Mouse (Mus musculus) cerebellum, adult 2 months (tissue): ENCODE data around the gene Birc2. TPM values are rescaled to one million over a fixed set of nuclear protein-coding genes. Genes with fewer than 3 reads are reported as not detected.

ENCODE experiments used
- DNase-seq, 2 experiments: peaks; one replicate each; pipeline ENCODE4 v3.0.0; 2021
- H3K27ac ChIP-seq: fragments of 200-500 bp; 2 replicates; pipeline ENCODE4 v1.5.1; 2012; ENCODE audit warnings: low read length, control low read depth, inconsistent platforms; ENCODE audit not compliant: insufficient read depth
- H3K27me3 ChIP-seq: fragments of 200-500 bp; 2 replicates; pipeline ENCODE4 v1.6.1; 2012; ENCODE audit warnings: inconsistent platforms, mild to moderate bottlenecking, low read length, moderate library complexity; ENCODE audit not compliant: control insufficient read depth, insufficient read depth
- H3K4me1 ChIP-seq: fragments of 200-500 bp; 2 replicates; pipeline ENCODE4 v1.6.1; 2011; ENCODE audit warnings: low read length; ENCODE audit not compliant: control insufficient read depth, insufficient read depth
- H3K4me3 ChIP-seq: fragments of 200-500 bp; replicated peaks from 2 replicates; pipeline ENCODE3; 2011; ENCODE audit warnings: mild to moderate bottlenecking, low read depth, low read length, control low read depth; ENCODE audit not compliant: insufficient read depth
- CTCF ChIP-seq: fragments of 200-500 bp; IDR thresholded peaks from 2 replicates; pipeline ENCODE4 v1.5.1; 2011; ENCODE audit warnings: low read depth, mild to moderate bottlenecking, control low read depth, low read length, moderate library complexity, borderline replicate concordance; ENCODE audit not compliant: insufficient read depth
- POLR2A ChIP-seq: fragments of 200-500 bp; IDR thresholded peaks from 2 replicates; pipeline ENCODE4 v1.6.1; 2011; ENCODE audit warnings: low read length, control low read depth, borderline replicate concordance; ENCODE audit not compliant: insufficient read depth
- WGBS: fragments of 180-500 bp; shearing (Covaris S2); methylation state at CpG from one replicate; pipeline ENCODE4 v1.1.7; 2018; 5-methylcytosine and 5-hydroxymethylcytosine counted together
- polyA plus RNA-seq: library from polyadenylated mRNA; depleted of rRNA; stranded (reverse); fragments of >200 nt; gene quantifications from 2 replicates; pipeline ENCODE4 v1.2.3, GENCODE M21; 2012

Gene Birc2
- polyA plus RNA-seq, 1 experiment = 32.6 TPM

- H3K27me3 ChIP-seq = no peaks in the 10 kb centered on the region
- H3K27ac ChIP-seq = no peak overlapping the region
- no peak for TF ChIP-seq POLR2A
- no peak for TF ChIP-seq CTCF
- H3K4me3 ChIP-seq = no peak overlapping the region
- H3K4me1 ChIP-seq = no peaks in the 10 kb centered on the region
- DNase-seq = no peak
- 86% methylated on average over 5 of the region's 5 CpGs for WGBS
These were observed 31.8 kb downstream of the Birc2 start for GRCm38 (mm10) chr9:7805101-7805506.

- no peak for TF ChIP-seq CTCF
- no peak for TF ChIP-seq POLR2A
- H3K4me3 ChIP-seq = no peak overlapping the region
- DNase-seq = no peak
- H3K4me1 ChIP-seq = no peaks in the 10 kb centered on the region
- no peaks in the 10 kb centered on the region for H3K27me3 ChIP-seq
- no peak overlapping the region for H3K27ac ChIP-seq
- WGBS = 92% methylated on average over 3 of the region's 3 CpGs
These were observed 38.3 kb downstream of the Birc2 start for GRCm38 (mm10) chr9:7798555-7798954.

GRCm38 (mm10) chr9:7797542-7797941, 39.3 kb downstream of the Birc2 start:
- Histone ChIP-seq H3K27me3 (no peaks in the 10 kb centered on the region), H3K27ac (no peak overlapping the region), H3K4me3 (no peak overlapping the region), H3K4me1 (no peaks in the 10 kb centered on the region)
- no peak for DNase-seq
- 92% methylated on average over 2 of the region's 2 CpGs for WGBS
- no peak for TF ChIP-seq CTCF

- no peaks in the 10 kb centered on the region for H3K27me3 ChIP-seq
- H3K4me1 ChIP-seq = no peaks in the 10 kb centered on the region
- WGBS = 30% methylated on average over 6 of the region's 6 CpGs
- no peak overlapping the region for H3K27ac ChIP-seq
- no peak for DNase-seq
- no peak overlapping the region for H3K4me3 ChIP-seq
- TF ChIP-seq POLR2A (no peak), CTCF (no peak)
These were observed 40.6 kb downstream of the Birc2 start for GRCm38 (mm10) chr9:7796129-7796864.

- no peaks in the 10 kb centered on the region for H3K4me1 ChIP-seq
- DNase-seq = no peak
- TF ChIP-seq POLR2A (no peak), CTCF (no peak)
- no peaks in the 10 kb centered on the region for H3K27me3 ChIP-seq
- no peak overlapping the region for H3K27ac ChIP-seq
- no peak overlapping the region for H3K4me3 ChIP-seq
These were observed 41.3 kb downstream of the Birc2 start for GRCm38 (mm10) chr9:7795581-7795980.

- no peaks in the 10 kb centered on the region for H3K27me3 ChIP-seq
- TF ChIP-seq CTCF (no peak), POLR2A (no peak)
- no peak overlapping the region for H3K27ac ChIP-seq
- WGBS = 86% methylated on average over 2 of the region's 2 CpGs
- no peaks in the 10 kb centered on the region for H3K4me1 ChIP-seq
- DNase-seq = no peak
- no peak overlapping the region for H3K4me3 ChIP-seq
These were observed 43.3 kb downstream of the Birc2 start for GRCm38 (mm10) chr9:7793561-7793960.

GRCm38 (mm10) chr9:7790580-7791084, 46.2 kb downstream of the Birc2 start:
- H3K27ac ChIP-seq = no peak overlapping the region

GRCm38 (mm10) chr9:7789764-7790575, 46.9 kb downstream of the Birc2 start:
- DNase-seq = no peak
- no peaks in the 10 kb centered on the region for H3K27me3 ChIP-seq
- H3K27ac ChIP-seq = no peak overlapping the region
- TF ChIP-seq POLR2A = no peak
- TF ChIP-seq CTCF = no peak
- H3K4me1 ChIP-seq = no peaks in the 10 kb centered on the region
- no peak overlapping the region for H3K4me3 ChIP-seq
- 79% methylated on average over 8 of the region's 8 CpGs for WGBS

More at GRCm38 (mm10) chr9:7790580-7791084, 46.2 kb downstream of the Birc2 start:
- no peaks in the 10 kb centered on the region for H3K27me3 ChIP-seq
- TF ChIP-seq CTCF (no peak), POLR2A (no peak)
- H3K4me1 ChIP-seq = no peaks in the 10 kb centered on the region
- H3K4me3 ChIP-seq = no peak overlapping the region
- WGBS = 93% methylated on average over 11 of the region's 11 CpGs
- no peak for DNase-seq
